Mouse (Mus musculus) liver, postnatal 0 days (tissue): ENCODE results near the gene Tmco5b. TPM values are rescaled to one million over a fixed set of nuclear protein-coding genes. Genes with fewer than 3 reads are reported as not detected.

Experiments used
- ATAC-seq: fragments of 200-750 bp; cut with Nextera tagmentation; 2 replicates; pipeline ENCODE4 v1.8.0; 2017; ENCODE audit warnings: mild to moderate bottlenecking, moderate library complexity
- DNase-seq: peaks from one replicate; pipeline ENCODE4 v3.0.0-alpha.2; 2016
- H3K27ac ChIP-seq: fragments of 300-500 bp; sonication (generic); 2 replicates; pipeline ENCODE4 v1.5.1; 2014; ENCODE audit warnings: antibody characterized with exemption, moderate library complexity, mild to moderate bottlenecking, low read depth
- H3K27me3 ChIP-seq: fragments of 300-500 bp; sonication (generic); 2 replicates; pipeline ENCODE4 v1.6.1; 2014; ENCODE audit warnings: low read length, control low read depth, mixed read lengths; ENCODE audit not compliant: insufficient read depth
- H3K36me3 ChIP-seq: fragments of 300-500 bp; sonication (generic); replicated peaks from 2 replicates; pipeline ENCODE4 v1.6.1; 2014; ENCODE audit warnings: mild to moderate bottlenecking, control low read depth, low read length, moderate library complexity, mixed read lengths; ENCODE audit not compliant: insufficient read depth
- H3K4me1 ChIP-seq: fragments of 300-500 bp; sonication (generic); 2 replicates; pipeline ENCODE4 v1.6.1; 2014; ENCODE audit warnings: antibody characterized with exemption, mild to moderate bottlenecking, control low read depth; ENCODE audit not compliant: insufficient read depth
- H3K4me2 ChIP-seq: fragments of 300-500 bp; sonication (generic); 2 replicates; pipeline ENCODE4 v1.6.1; 2014; ENCODE audit warnings: low read depth, mild to moderate bottlenecking, low read length, moderate library complexity, mixed read lengths
- H3K4me3 ChIP-seq: fragments of 300-500 bp; sonication (generic); 2 replicates; pipeline ENCODE4 v1.5.1; 2014; ENCODE audit warnings: low read depth, low read length
- H3K9ac ChIP-seq: fragments of 300-500 bp; sonication (generic); replicated peaks from 2 replicates; pipeline ENCODE4 v1.6.1; 2014; ENCODE audit warnings: mild to moderate bottlenecking, moderate library complexity
- H3K9me3 ChIP-seq: fragments of 300-500 bp; sonication (generic); 2 replicates; pipeline ENCODE4 v1.6.1; 2016; ENCODE audit warnings: mild to moderate bottlenecking, control low read depth, low read length, mixed read lengths
- CTCF ChIP-seq: sonication (generic); IDR thresholded peaks from 2 replicates; pipeline ENCODE4 v1.5.1; 2016; ENCODE audit warnings: antibody characterized with exemption, low read depth
- EP300 ChIP-seq: IDR thresholded peaks from 2 replicates; pipeline ENCODE4 v1.6.1; 2016; ENCODE audit warnings: antibody characterized with exemption, low read depth, mild to moderate bottlenecking
- WGBS: fragments of 180-500 bp; shearing (Covaris S2); extraction: QIAGEN DNeasy Blood & Tissue Kit; methylation state at CpG from one replicate; pipeline ENCODE4 v1.1.7; 2014; ENCODE audit not compliant: insufficient replicate concordance; 5-methylcytosine and 5-hydroxymethylcytosine counted together
- polyA plus RNA-seq: library from polyadenylated mRNA; unstranded; fragments of >200 nt; fragmentation: Nextera tagmentation; extraction: Ambion mirVana; gene quantifications from 2 replicates; pipeline ENCODE4 v1.2.1, GENCODE M21; 2015

The Tmco5b gene
- not detected in 2 replicates for polyA plus RNA-seq

DNA sequence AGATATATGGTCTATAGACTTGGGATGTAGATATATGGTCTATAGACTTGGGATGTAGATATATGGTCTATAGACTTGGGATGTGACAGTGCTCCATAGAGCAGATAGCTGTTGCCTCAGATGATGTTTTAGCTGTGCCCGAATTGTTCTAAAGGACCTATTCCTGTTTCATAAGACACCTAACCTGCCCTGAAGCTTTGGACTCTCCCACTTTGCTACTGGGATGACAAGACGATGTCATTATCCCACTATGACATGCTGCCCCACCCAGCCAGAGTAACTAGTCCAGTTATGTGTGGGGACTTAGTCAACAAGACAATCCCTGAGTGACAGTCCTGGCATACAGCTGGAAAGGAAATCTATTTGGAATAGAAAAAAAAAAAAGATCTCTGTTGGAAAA, at the start of gene Tmco5b:
Gene Tmco5b (plus strand): TSS at position 301 of the 400 bp plus-strand sequence.
- Histone ChIP-seq H3K36me3 (no peaks in the 10 kb centered on the region), H3K4me3 (no peak within 1 kb of the TSS), H3K4me1 (no peaks in the 10 kb centered on the region), H3K9me3 (no peaks in the 10 kb centered on the region), H3K9ac (no peak within 1 kb of the TSS), H3K4me2 (no peak within 1 kb of the TSS), H3K27me3 (no peaks in the 10 kb centered on the region), H3K27ac (no peak within 1 kb of the TSS)
- WGBS, result 65% methylated on average over 2 of the region's 2 CpGs
- ATAC-seq (no peak), DNase-seq (no peak)
- TF ChIP-seq CTCF (no peak), EP300 (no peak)

DNA sequence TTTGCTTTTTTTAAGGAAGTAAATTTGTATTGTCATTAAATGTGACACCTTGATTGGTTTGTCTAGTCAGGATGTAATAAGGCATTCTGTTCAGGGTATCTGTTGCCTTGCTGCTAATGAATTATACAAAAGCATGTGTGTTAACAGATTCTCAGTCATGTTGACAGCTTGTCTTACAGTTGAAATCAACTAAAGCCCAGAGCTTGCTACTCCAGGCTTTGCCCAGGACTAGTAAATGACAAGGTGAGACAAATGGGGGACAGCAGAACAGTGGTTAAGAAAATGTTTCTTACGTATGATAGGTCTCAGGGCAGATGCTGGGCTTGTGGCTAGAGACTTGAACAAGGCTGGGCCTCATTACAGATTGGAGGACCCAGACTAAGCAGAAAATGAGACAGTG, 48.5 kb upstream of the Tmco5b start:
- WGBS, result 68% methylated on average over 1 of the region's 1 CpGs
- no peaks in the 10 kb centered on the region for H3K27me3 ChIP-seq
- no peaks in the 10 kb centered on the region for H3K36me3 ChIP-seq
- DNase-seq (no peak), ATAC-seq (no peak)
- H3K9ac ChIP-seq, result no peak overlapping the region
- H3K9me3 ChIP-seq, result no peaks in the 10 kb centered on the region
- no peak overlapping the region for H3K4me3 ChIP-seq
- H3K4me2 ChIP-seq, result no peak overlapping the region
- no peak overlapping the region for H3K27ac ChIP-seq
- no peak for TF ChIP-seq EP300
- TF ChIP-seq CTCF, result no peak
- no peaks in the 10 kb centered on the region for H3K4me1 ChIP-seq

DNA sequence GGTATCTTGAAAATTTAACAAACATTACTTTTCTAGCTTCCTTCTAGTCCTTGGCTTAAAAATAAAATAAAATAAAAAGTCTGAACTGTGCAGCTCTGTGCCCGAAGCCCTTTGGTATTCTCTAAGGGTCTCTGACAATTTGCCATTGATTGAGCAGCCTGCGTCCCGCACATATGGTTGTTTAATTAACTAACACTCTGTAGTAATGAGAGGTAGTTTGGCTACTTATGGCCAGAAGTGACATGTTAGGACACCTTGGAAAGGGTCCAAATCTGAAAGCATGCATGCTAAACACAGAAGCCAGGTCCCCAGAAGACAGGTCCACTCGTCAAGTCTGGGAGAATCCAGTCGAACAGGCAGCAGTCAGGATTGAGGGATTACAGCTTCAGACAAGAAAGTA, 46.7 kb upstream of the Tmco5b start:
- no peaks in the 10 kb centered on the region for H3K4me1 ChIP-seq
- WGBS, result 72% methylated on average over 5 of the region's 5 CpGs
- H3K4me2 ChIP-seq, result no peak overlapping the region
- H3K4me3 ChIP-seq, result no peak overlapping the region
- DNase-seq (no peak), ATAC-seq (no peak)
- H3K27me3 ChIP-seq, result no peaks in the 10 kb centered on the region
- no peak overlapping the region for H3K27ac ChIP-seq
- no peaks in the 10 kb centered on the region for H3K36me3 ChIP-seq
- no peak overlapping the region for H3K9ac ChIP-seq
- H3K9me3 ChIP-seq, result no peaks in the 10 kb centered on the region
- TF ChIP-seq CTCF, result no peak
- no peak for TF ChIP-seq EP300

DNA sequence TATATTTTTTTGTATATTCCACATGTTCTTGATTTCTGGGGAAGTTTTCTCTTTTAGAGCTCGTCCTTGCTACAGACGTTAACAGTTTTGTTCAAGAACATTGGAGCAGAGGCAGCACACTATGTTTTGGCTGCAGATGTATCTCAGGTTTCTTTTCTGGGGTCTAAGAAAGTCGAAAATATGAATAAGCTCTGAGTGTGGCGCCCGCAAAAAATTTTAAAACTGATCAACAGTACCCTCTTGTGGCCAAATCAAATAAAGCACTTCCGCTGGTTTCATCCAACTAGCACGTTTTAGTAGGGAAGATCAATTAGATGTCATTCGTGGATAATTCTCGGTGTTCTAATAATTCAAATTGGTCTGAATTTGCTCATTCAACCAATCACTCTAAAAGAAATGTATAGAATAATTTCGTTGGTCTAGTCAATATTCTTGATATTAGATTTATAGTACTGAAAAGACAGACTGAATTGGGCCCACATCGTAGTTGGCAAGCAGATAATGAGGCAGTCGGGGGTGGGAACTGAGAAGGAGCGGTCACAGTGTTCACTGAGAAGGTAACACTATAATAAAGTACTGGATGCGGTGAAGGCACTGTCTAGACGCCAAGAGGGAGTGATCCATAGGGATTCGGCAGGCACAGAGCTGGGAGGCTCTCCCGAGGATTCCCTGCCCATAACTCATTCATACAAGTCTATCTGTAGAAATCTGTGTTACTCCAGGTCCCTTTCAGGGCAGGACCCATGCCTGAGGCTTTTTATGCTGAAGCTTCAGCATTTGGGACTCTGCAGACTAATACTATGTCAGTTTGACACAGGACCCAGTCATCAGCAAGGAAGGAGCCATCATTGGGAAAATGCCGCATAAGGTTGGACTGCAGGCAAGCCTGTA, 17.1 kb downstream of the Tmco5b start:
- no peak overlapping the region for H3K4me2 ChIP-seq
- H3K4me1 ChIP-seq, result no peaks in the 10 kb centered on the region
- H3K9ac ChIP-seq, result no peak overlapping the region
- no peaks in the 10 kb centered on the region for H3K36me3 ChIP-seq
- TF ChIP-seq CTCF (peak; percentile 50), EP300 (no peak)
- DNase-seq, result no peak
- ATAC-seq, result no peak
- H3K4me3 ChIP-seq, result no peak overlapping the region
- WGBS, result 35% methylated on average over 18 of the region's 18 CpGs
- no peaks in the 10 kb centered on the region for H3K9me3 ChIP-seq
- no peak overlapping the region for H3K27ac ChIP-seq
- H3K27me3 ChIP-seq, result no peaks in the 10 kb centered on the region

DNA sequence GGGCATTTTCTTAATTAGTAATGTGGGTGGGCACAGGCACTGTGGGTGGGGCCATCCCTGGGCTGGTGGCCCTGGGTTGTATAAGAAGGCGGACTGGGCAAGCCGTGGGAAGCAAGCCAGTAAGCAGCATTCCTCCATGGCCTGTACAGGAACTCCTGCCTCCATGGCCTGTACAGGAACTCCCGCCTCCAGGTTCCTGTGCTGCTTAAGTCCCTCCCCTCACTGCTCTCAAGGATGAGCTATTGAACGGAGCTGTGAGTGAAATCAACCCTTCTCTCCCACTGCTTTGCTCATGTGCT, 17.7 kb downstream of the Tmco5b start:
- H3K9me3 ChIP-seq, result no peaks in the 10 kb centered on the region
- WGBS, result 57% methylated on average over 4 of the region's 4 CpGs
- H3K9ac ChIP-seq, result no peak overlapping the region
- H3K4me2 ChIP-seq, result no peak overlapping the region
- H3K27me3 ChIP-seq, result no peaks in the 10 kb centered on the region
- H3K36me3 ChIP-seq, result no peaks in the 10 kb centered on the region
- H3K4me3 ChIP-seq, result no peak overlapping the region
- ATAC-seq, result no peak
- TF ChIP-seq EP300 (no peak), CTCF (no peak)
- no peak for DNase-seq
- H3K4me1 ChIP-seq, result no peaks in the 10 kb centered on the region
- H3K27ac ChIP-seq, result no peak overlapping the region

DNA sequence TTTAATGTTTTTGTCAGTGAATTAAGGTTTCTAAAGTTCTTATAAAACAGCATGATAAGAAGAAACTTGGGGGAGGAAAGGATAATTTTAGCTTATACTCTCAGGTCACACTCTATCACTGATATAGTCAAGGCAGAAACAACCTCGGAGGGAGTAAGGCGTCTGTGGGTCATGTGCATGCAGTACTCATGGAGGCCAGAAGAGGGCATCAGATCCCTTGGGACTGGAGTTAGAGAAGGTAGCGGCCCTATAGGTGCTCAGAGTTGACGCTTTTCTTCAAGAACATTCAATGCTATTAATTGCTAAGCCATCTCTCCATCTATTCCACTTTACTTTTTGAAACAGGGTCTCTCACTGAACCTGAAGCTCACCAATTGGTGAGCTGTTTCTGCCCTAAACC, 19.8 kb downstream of the Tmco5b start:
- TF ChIP-seq CTCF, result peak; percentile 84
- TF ChIP-seq EP300, result no peak
- Histone ChIP-seq H3K4me1 (no peaks in the 10 kb centered on the region), H3K4me3 (no peak overlapping the region), H3K27me3 (no peaks in the 10 kb centered on the region), H3K27ac (no peak overlapping the region), H3K9ac (no peak overlapping the region), H3K4me2 (no peak overlapping the region), H3K9me3 (no peaks in the 10 kb centered on the region), H3K36me3 (no peaks in the 10 kb centered on the region)
- no peak for ATAC-seq
- 9% methylated on average over 4 of the region's 4 CpGs for WGBS
- DNase-seq, result peak; percentile 65
